Mouse (Mus musculus): ENCODE data around the gene Slc5a4b. TPM values are rescaled to one million over a fixed set of nuclear protein-coding genes. Genes with fewer than 3 reads are reported as not detected.
"Not testable (repeated sequence)": the region's sequence is repeated elsewhere in the genome, so short reads cannot be mapped to it uniquely, and the experiment has no call there.

Gene Slc5a4b
- polyA plus RNA-seq, 1 experiment from 2014 or later: not detected

GRCm38 (mm10) chr10:76077008-76077407 is 33.8 kb downstream of the Slc5a4b start:
- not testable (repeated sequence) for H3K4me1 ChIP-seq; H3K9me3 ChIP-seq; H3K36me3 ChIP-seq; H3K27ac ChIP-seq; H3K27me3 ChIP-seq (ENCODE audit: insufficient read depth, poor library complexity, severe bottlenecking); H3K4me3 ChIP-seq; DNase-seq (ENCODE audit: low spot score)
- 85% methylated on average over 2 of the region's 2 CpGs for WGBS

DNA sequence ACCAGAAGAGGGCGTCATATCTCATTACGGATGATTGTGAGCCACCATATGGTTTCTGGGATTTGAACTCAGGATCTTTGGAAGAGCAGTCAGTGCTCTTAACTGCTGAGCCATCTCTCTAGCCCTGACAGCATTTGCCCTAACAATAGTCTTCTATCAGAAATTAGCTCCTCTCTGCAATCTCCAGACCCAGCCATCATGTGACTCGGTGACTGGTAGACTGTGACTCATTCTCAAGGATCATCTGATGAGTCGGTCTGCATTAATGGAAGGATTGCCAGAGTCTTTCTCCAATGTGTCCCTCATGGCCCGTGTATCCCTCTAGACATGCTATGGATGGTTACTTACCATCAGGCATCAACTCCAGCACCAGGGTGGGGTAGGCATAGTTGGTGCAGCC is 38.7 kb downstream of the Slc5a4b start:
- not testable (repeated sequence) for H3K4me1 ChIP-seq; DNase-seq (ENCODE audit: low spot score); H3K27ac ChIP-seq; H3K9me3 ChIP-seq; H3K4me3 ChIP-seq; H3K27me3 ChIP-seq (ENCODE audit: insufficient read depth, poor library complexity, severe bottlenecking); H3K36me3 ChIP-seq
- WGBS: 84% methylated on average over 5 of the region's 5 CpGs

DNA sequence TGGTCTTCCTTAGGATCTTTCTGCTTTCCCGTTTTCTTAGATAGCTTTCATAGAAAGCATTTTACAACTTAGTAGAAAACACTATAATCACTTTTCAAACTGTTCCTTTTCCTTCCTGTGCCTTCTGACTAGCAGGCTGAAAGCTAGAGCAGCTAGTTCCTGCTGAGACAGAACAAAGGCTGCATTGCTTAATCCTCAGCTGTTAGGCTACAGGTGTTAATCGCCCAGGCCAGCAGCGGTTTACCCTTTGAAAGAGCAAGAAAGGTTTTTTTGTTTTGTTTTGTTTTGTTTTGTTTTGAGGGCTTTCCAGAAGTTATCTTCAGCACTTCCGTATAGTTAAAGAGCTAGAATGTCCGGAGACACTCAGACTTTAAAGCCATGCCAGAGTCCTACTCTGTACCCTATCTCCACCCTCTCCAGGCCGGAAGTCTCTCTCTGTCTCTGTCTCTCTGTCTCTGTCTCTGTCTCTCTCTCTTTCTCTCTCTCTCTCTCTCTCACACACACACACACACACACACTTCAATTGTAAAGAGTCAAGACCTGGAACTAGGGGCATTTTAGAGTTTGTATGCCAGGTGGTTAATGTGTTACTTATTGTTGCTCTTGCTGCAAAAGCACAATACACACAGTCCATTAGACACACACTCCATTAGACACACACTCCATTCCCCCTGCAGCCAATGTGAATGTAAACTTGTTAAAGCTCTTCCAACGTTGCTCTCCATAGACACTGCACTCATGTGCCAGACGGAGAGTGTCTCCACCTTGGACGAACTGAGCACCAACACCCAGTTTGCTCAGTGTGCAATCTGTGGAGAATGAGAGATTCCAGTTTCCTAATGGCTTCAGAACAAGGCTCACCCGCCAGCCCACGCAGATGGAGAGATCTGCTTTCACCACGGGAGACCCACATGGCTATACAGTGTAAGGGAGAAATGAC is 42.8 kb downstream of the Slc5a4b start:
- 32% methylated on average over 12 of the region's 12 CpGs for WGBS
- H3K27me3 ChIP-seq (ENCODE audit: insufficient read depth, poor library complexity, severe bottlenecking): no peaks in the 10 kb centered on the region
- no peaks in the 10 kb centered on the region for H3K9me3 ChIP-seq
- no peak overlapping the region for H3K4me3 ChIP-seq
- H3K4me1 ChIP-seq: no peaks in the 10 kb centered on the region
- no peak overlapping the region for H3K27ac ChIP-seq
- DNase-seq (ENCODE audit: low spot score): no peak
- no peaks in the 10 kb centered on the region for H3K36me3 ChIP-seq

DNA sequence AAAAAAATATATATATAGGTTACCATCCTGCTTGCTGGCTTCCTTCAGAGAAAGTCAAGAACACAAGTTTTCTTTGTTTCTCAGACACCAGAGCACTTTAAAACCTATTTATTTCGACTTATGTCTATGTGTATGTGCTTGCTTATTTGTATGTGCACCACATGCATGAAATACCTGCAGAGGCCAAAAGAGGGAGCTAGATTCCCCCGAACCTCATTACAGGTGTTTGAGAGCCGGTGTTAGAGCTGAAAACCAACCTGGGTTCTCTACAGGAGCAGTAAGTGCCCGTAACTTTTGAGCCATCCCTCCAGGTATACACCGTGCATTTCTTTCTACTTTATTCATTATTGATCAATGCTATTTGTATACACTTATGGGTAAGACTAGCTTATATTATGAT is 48.3 kb downstream of the Slc5a4b start:
- WGBS: 84% methylated on average over 5 of the region's 5 CpGs
- H3K4me1 ChIP-seq: no peaks in the 10 kb centered on the region
- no peak overlapping the region for H3K27ac ChIP-seq
- DNase-seq (ENCODE audit: low spot score): no peak
- H3K9me3 ChIP-seq: no peaks in the 10 kb centered on the region
- no peaks in the 10 kb centered on the region for H3K27me3 ChIP-seq (ENCODE audit: insufficient read depth, poor library complexity, severe bottlenecking)
- no peaks in the 10 kb centered on the region for H3K36me3 ChIP-seq
- H3K4me3 ChIP-seq: no peak overlapping the region

- WGBS: 67% methylated on average over 11 of the region's 11 CpGs
- peaks cover 13% of the 10 kb centered on the region for H3K4me1 ChIP-seq
- H3K36me3 ChIP-seq: no peaks in the 10 kb centered on the region
- no peaks in the 10 kb centered on the region for H3K9me3 ChIP-seq
- no peak overlapping the region for H3K27ac ChIP-seq
- DNase-seq (ENCODE audit: low spot score): no peak
- H3K27me3 ChIP-seq (ENCODE audit: insufficient read depth, poor library complexity, severe bottlenecking): no peaks in the 10 kb centered on the region
- H3K4me3 ChIP-seq: no peak overlapping the region
Measured at GRCm38 (mm10) chr10:76051860-76052259, 58.9 kb downstream of the Slc5a4b start.

DNA sequence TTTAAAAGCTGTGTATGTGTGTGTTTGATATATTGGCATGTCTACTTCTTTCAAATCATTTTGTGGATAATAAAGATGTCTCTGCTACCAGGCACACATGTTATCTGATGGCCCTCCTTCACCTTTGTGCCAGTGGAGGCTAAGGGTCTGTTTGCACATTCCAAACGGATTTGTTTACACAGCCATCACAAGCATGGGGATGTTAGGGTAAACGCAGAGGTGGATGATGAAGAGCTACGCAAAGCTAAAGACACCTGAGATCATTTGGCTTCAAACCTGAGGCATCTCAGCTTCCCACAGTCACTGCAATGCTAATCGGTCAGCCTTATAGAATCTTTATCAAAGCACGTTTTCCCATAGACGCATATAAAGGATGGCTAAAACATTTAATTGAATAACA is 61.8 kb downstream of the Slc5a4b start:
- peaks cover 24% of the 10 kb centered on the region for H3K4me1 ChIP-seq
- no peaks in the 10 kb centered on the region for H3K27me3 ChIP-seq (ENCODE audit: insufficient read depth, poor library complexity, severe bottlenecking)
- H3K4me3 ChIP-seq: no peak overlapping the region
- WGBS: 47% methylated on average over 6 of the region's 6 CpGs
- peaks cover 2% of the 10 kb centered on the region for H3K36me3 ChIP-seq
- no peak for DNase-seq (ENCODE audit: low spot score)
- H3K27ac ChIP-seq: no peak overlapping the region
- no peaks in the 10 kb centered on the region for H3K9me3 ChIP-seq

GRCm38 (mm10) chr10:76047182-76047869 is 63.4 kb downstream of the Slc5a4b start:
- 31% methylated on average over 5 of the region's 5 CpGs for WGBS
- Histone ChIP-seq H3K4me1 (peaks cover 29% of the 10 kb centered on the region), H3K36me3 (peaks cover 15% of the 10 kb centered on the region), H3K4me3 (no peak overlapping the region), H3K9me3 (no peaks in the 10 kb centered on the region), H3K27me3 (ENCODE audit: insufficient read depth, poor library complexity, severe bottlenecking) (no peaks in the 10 kb centered on the region), H3K27ac (0 out of 2 replicates have a peak overlapping the region, but pooled peaks have one; percentile 47)
- no peak for DNase-seq (ENCODE audit: low spot score)

- H3K9me3 ChIP-seq: no peaks in the 10 kb centered on the region
- DNase-seq (ENCODE audit: low spot score): no peak
- WGBS: 7% methylated on average over 1 of the region's 1 CpGs
- H3K27ac ChIP-seq: 0 out of 2 replicates have a peak overlapping the region, but pooled peaks have one; percentile 47
- H3K4me1 ChIP-seq: peaks cover 29% of the 10 kb centered on the region
- H3K27me3 ChIP-seq (ENCODE audit: insufficient read depth, poor library complexity, severe bottlenecking): no peaks in the 10 kb centered on the region
- H3K4me3 ChIP-seq: no peak overlapping the region
- peaks cover 15% of the 10 kb centered on the region for H3K36me3 ChIP-seq
Measured at GRCm38 (mm10) chr10:76046754-76047153, 64.0 kb downstream of the Slc5a4b start.

GRCm38 (mm10) chr10:76045343-76045742 is 65.4 kb downstream of the Slc5a4b start:
- WGBS: 55% methylated on average over 5 of the region's 5 CpGs

GRCm38 (mm10) chr10:76036962-76037361 is 73.8 kb downstream of the Slc5a4b start:
- WGBS: 88% methylated on average over 5 of the region's 5 CpGs
- Histone ChIP-seq H3K4me1 (peaks cover 8% of the 10 kb centered on the region; the same call in 1 of the 2 replicates), H3K9me3 (no peaks in the 10 kb centered on the region), H3K27me3 (ENCODE audit: insufficient read depth, poor library complexity, severe bottlenecking) (no peaks in the 10 kb centered on the region), H3K36me3 (peaks cover 69% of the 10 kb centered on the region), H3K27ac (no peak overlapping the region), H3K4me3 (no peak overlapping the region)
- DNase-seq (ENCODE audit: low spot score): no peak

More at GRCm38 (mm10) chr10:76045343-76045742, 65.4 kb downstream of the Slc5a4b start:
- no peak overlapping the region for H3K27ac ChIP-seq
- no peak for DNase-seq (ENCODE audit: low spot score)
- H3K27me3 ChIP-seq (ENCODE audit: insufficient read depth, poor library complexity, severe bottlenecking): no peaks in the 10 kb centered on the region
- peaks cover 29% of the 10 kb centered on the region for H3K4me1 ChIP-seq
- no peak overlapping the region for H3K4me3 ChIP-seq
- H3K36me3 ChIP-seq: peaks cover 28% of the 10 kb centered on the region
- no peaks in the 10 kb centered on the region for H3K9me3 ChIP-seq

DNA sequence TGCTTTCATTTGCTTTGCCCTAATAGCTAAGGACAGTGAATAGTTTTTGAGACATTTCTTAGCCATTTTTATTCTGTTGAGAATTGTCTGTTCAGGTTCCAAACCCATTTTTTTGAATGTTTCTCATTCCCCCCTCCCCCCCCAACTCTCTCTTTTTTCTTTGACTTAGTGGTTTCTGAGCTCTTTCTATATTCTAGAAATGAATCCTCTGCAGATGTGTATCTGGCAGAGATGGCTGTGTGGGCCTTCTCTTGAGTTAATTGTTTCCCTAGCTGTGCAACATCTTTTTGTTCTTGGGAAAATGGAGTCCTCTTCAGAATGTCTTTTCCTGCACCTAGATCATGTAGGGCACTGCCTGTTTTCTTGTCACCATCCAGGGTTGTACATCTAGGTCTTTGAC is 75.5 kb downstream of the Slc5a4b start:
- H3K36me3 ChIP-seq: peaks cover 55% of the 10 kb centered on the region

GRCm38 (mm10) chr10:76034001-76034600 is 76.7 kb downstream of the Slc5a4b start:
- H3K4me3 ChIP-seq: peak overlapping the region; percentile 1; the same call in 1 of the 2 replicates
- H3K9me3 ChIP-seq: no peaks in the 10 kb centered on the region
- 90% methylated on average over 8 of the region's 8 CpGs for WGBS
- no peak overlapping the region for H3K27ac ChIP-seq
- H3K4me1 ChIP-seq: peaks cover 10% of the 10 kb centered on the region; the same call in 1 of the 2 replicates
- DNase-seq (ENCODE audit: low spot score): no peak
- H3K27me3 ChIP-seq (ENCODE audit: insufficient read depth, poor library complexity, severe bottlenecking): no peaks in the 10 kb centered on the region
- peaks cover 43% of the 10 kb centered on the region for H3K36me3 ChIP-seq

More for the DNA sequence above, 75.5 kb downstream of the Slc5a4b start:
- Histone ChIP-seq H3K27me3 (ENCODE audit: insufficient read depth, poor library complexity, severe bottlenecking) (no peaks in the 10 kb centered on the region), H3K27ac (no peak overlapping the region), H3K4me1 (peaks cover 10% of the 10 kb centered on the region; the same call in 1 of the 2 replicates), H3K9me3 (no peaks in the 10 kb centered on the region), H3K4me3 (no peak overlapping the region)
- DNase-seq (ENCODE audit: low spot score): no peak

- no peak for DNase-seq (ENCODE audit: low spot score)
- Histone ChIP-seq H3K9me3 (no peaks in the 10 kb centered on the region), H3K36me3 (peaks cover 33% of the 10 kb centered on the region), H3K27me3 (ENCODE audit: insufficient read depth, poor library complexity, severe bottlenecking) (no peaks in the 10 kb centered on the region), H3K4me1 (peaks cover 17% of the 10 kb centered on the region), H3K4me3 (peak overlapping the region; percentile 89), H3K27ac (peak overlapping the region; percentile 97)
- WGBS: 15% methylated on average over 7 of the region's 7 CpGs
Measured at GRCm38 (mm10) chr10:76033119-76033455, 77.7 kb downstream of the Slc5a4b start.

Data from heart, embryonic 10.5 days (tissue).